Mouse (Mus musculus): ENCODE results near the gene Ptk7. TPM values are rescaled to one million over a fixed set of nuclear protein-coding genes. Genes with fewer than 3 reads are reported as not detected.

Ptk7 gene
- total and polyA plus RNA-seq, 2 experiments from 2014 or later = 17.2 to 57.9 TPM

DNA sequence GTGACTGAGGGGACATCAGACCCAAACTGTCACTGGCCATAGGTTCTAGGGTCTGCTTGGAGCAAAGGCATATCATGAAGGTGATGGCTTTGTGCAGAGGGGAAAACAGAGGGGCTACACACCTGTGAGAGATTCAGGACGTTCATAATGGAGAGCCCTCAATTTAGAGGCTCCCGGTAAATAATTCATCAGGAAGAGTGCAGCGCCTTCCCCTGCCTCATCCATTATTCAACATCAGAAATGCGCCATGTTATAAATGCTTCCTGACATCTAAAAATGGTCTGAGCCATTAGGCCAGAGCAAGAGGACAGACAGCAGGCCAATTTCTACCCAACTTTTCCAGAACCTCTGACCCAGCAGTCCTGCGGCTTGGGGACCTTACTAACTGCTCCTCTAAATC, 24.2 kb downstream of the Ptk7 start:
- Histone ChIP-seq H3K36me3 (replicated peaks; ENCODE audit: control insufficient read depth, insufficient read depth, low read length) (no peaks in the 10 kb centered on the region), H3K27me3 (ENCODE audit: control insufficient read depth, insufficient read depth, low read length) (no peaks in the 10 kb centered on the region), H3K9ac (replicated peaks; ENCODE audit: low read depth, low read length) (no peak overlapping the region), H3K27ac (ENCODE audit: low read depth) (no peak overlapping the region), H3K4me1 (ENCODE audit: control insufficient read depth, insufficient read depth) (0 out of 2 replicates have a peak, but pooled peaks cover 4% of the 10 kb centered on the region), H3K4me2 (ENCODE audit: low read depth, low read length) (no peak overlapping the region), H3K4me3 (ENCODE audit: low read depth, low read length) (no peak overlapping the region), H3K9me3 (replicated peaks; ENCODE audit: control insufficient read depth, low read length) (no peaks in the 10 kb centered on the region)
- DNase-seq (ENCODE audit: low spot score) = no peak
- ATAC-seq (ENCODE audit: insufficient read depth, low read depth) = no peak
- 79% methylated on average over 5 of the region's 5 CpGs for WGBS
- no peak for TF ChIP-seq EP300 (IDR thresholded peaks at IDR 0.05; ENCODE audit: low read depth)
- TF ChIP-seq CTCF (IDR thresholded peaks at IDR 0.05; ENCODE audit: low read depth) = no peak

DNA sequence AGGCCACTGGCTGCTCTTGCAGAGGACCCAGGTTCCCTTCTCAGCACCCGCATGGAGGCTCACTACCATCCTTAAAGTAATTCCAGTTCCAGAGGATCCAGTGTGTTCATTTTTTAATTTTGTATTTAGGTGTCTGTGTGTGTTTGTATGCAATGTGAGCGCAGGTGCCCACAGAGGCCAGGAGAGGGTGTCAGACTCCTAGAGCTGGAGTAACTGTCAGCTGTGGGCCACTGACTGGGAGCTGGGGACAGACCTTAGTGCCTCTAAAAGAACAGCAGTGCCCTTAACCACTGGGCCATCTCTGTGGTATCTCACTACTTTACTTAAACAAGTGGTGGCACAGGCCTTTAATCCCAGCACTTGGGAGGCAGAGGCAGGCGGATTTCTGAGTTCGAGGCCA, 26.1 kb downstream of the Ptk7 start:
- Histone ChIP-seq H3K27ac (ENCODE audit: low read depth) (no peak overlapping the region), H3K27me3 (ENCODE audit: control insufficient read depth, insufficient read depth, low read length) (no peaks in the 10 kb centered on the region), H3K36me3 (replicated peaks; ENCODE audit: control insufficient read depth, insufficient read depth, low read length) (no peaks in the 10 kb centered on the region), H3K4me2 (ENCODE audit: low read depth, low read length) (no peak overlapping the region), H3K9me3 (replicated peaks; ENCODE audit: control insufficient read depth, low read length) (no peaks in the 10 kb centered on the region), H3K4me1 (ENCODE audit: control insufficient read depth, insufficient read depth) (no peaks in the 10 kb centered on the region), H3K4me3 (ENCODE audit: low read depth, low read length) (no peak overlapping the region), H3K9ac (replicated peaks; ENCODE audit: low read depth, low read length) (no peak overlapping the region)
- 96% methylated on average over 4 of the region's 4 CpGs for WGBS
- no peak for DNase-seq (ENCODE audit: low spot score)
- ATAC-seq (ENCODE audit: insufficient read depth, low read depth) = no peak
- TF ChIP-seq CTCF (IDR thresholded peaks at IDR 0.05; ENCODE audit: low read depth) (no peak), EP300 (IDR thresholded peaks at IDR 0.05; ENCODE audit: low read depth) (no peak)

DNA sequence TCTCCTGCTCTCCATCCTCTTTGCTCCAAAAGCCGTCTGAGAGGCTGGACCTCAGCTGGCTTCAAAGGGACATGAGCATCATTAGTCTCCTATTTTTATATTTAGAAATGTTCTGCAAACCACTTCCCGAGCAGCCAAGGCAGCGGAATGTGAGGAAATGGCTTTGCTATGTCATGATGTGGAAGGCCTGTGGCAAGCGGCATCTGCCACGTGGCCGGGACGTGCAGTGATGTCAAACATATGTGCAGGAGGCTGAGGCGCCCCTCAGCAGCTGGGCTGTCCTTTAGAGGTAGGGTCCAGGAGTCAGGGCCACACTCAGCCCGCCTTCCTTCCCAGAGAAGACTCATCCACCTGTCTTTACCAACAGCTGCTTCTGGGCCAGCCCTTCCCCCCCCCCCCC, 27.1 kb downstream of the Ptk7 start:
- H3K4me2 ChIP-seq (ENCODE audit: low read depth, low read length) = no peak overlapping the region

DNA sequence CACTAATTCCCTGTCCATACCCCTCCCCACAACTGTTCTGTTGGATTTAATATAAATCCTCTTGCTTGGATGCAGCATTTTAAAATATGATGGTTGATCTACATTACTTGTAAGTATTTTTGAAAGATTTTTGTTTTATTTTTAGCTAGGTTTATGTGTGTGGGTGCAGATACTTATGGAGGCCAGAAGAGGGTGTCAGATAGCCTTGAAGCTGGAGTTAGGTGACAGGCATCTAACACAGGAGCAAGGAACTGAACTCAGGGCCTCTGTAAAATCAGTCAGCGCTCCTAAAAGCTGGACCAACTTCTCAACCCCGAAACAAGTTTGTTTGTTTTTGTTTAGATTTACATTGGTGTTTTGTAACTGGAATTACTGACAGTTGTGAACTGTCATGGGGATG, 28.7 kb downstream of the Ptk7 start:
- no peaks in the 10 kb centered on the region for H3K36me3 ChIP-seq (replicated peaks; ENCODE audit: control insufficient read depth, insufficient read depth, low read length)
- no peak overlapping the region for H3K4me2 ChIP-seq (ENCODE audit: low read depth, low read length)
- H3K9me3 ChIP-seq (replicated peaks; ENCODE audit: control insufficient read depth, low read length) = no peaks in the 10 kb centered on the region
- no peak for ATAC-seq (ENCODE audit: insufficient read depth, low read depth)
- H3K27ac ChIP-seq (ENCODE audit: low read depth) = no peak overlapping the region
- no peak overlapping the region for H3K4me3 ChIP-seq (ENCODE audit: low read depth, low read length)
- H3K27me3 ChIP-seq (ENCODE audit: control insufficient read depth, insufficient read depth, low read length) = no peaks in the 10 kb centered on the region
- TF ChIP-seq CTCF (IDR thresholded peaks at IDR 0.05; ENCODE audit: low read depth) (no peak), EP300 (IDR thresholded peaks at IDR 0.05; ENCODE audit: low read depth) (no peak)
- DNase-seq (ENCODE audit: low spot score) = no peak
- H3K4me1 ChIP-seq (ENCODE audit: control insufficient read depth, insufficient read depth) = no peaks in the 10 kb centered on the region
- WGBS = 94% methylated on average over 2 of the region's 2 CpGs
- H3K9ac ChIP-seq (replicated peaks; ENCODE audit: low read depth, low read length) = no peak overlapping the region

More for the DNA sequence above, 27.1 kb downstream of the Ptk7 start:
- H3K27me3 ChIP-seq (ENCODE audit: control insufficient read depth, insufficient read depth, low read length) = no peaks in the 10 kb centered on the region
- no peak overlapping the region for H3K4me3 ChIP-seq (ENCODE audit: low read depth, low read length)
- 14% methylated on average over 9 of the region's 9 CpGs for WGBS
- no peak overlapping the region for H3K9ac ChIP-seq (replicated peaks; ENCODE audit: low read depth, low read length)
- H3K36me3 ChIP-seq (replicated peaks; ENCODE audit: control insufficient read depth, insufficient read depth, low read length) = no peaks in the 10 kb centered on the region
- peak; percentile 35 for DNase-seq (ENCODE audit: low spot score)
- no peaks in the 10 kb centered on the region for H3K9me3 ChIP-seq (replicated peaks; ENCODE audit: control insufficient read depth, low read length)
- H3K4me1 ChIP-seq (ENCODE audit: control insufficient read depth, insufficient read depth) = no peaks in the 10 kb centered on the region
- ATAC-seq (ENCODE audit: insufficient read depth, low read depth) = peak; percentile 27; the same call in 1 of the 2 replicates
- H3K27ac ChIP-seq (ENCODE audit: low read depth) = peak overlapping the region; percentile 26; the same call in 1 of the 2 replicates
- TF ChIP-seq EP300 (IDR thresholded peaks at IDR 0.05; ENCODE audit: low read depth) (no peak), CTCF (IDR thresholded peaks at IDR 0.05; ENCODE audit: low read depth) (no peak)

DNA sequence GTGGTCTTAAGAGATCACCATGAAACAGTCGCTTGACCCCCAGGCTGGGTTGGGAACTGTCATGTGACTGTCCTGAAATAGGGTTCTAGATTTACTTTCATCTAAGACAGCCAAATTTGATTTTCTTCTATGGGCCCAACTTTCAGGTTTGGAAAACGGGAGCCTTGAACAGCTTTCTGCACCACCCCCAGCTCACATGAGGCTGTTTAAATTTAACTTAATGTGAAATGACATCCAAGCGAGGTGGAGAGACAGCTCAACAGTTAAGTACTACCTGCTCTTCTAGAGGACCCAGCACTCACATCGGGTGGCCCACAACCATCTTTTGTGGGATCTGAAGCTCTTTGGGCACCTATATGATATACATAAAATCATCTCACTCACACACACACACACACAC, 30.3 kb downstream of the Ptk7 start:
- WGBS = 70% methylated on average over 4 of the region's 4 CpGs

DNA sequence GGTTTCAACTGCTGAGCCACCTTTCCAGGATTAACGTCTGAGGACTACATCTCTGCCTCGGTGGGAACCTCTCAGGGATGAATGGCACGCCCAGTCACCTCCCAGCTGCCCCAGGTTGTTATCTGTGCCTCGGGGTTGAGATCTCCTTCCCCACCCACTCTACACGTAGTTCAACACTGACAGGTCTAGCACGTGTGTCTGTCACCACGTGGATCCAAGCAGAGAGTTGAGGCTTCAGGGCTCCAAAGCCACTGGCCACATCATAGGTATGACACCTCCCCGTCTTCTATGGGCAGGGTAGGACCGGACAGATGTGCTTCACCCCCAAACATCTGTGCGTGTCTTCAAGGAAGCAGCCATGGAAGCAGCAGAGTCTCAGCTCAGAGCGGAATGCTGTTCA, 31.3 kb downstream of the Ptk7 start:
- no peaks in the 10 kb centered on the region for H3K27me3 ChIP-seq (ENCODE audit: control insufficient read depth, insufficient read depth, low read length)
- 0 out of 2 replicates have a peak, but pooled peaks cover 4% of the 10 kb centered on the region for H3K4me1 ChIP-seq (ENCODE audit: control insufficient read depth, insufficient read depth)
- no peak overlapping the region for H3K4me2 ChIP-seq (ENCODE audit: low read depth, low read length)
- H3K27ac ChIP-seq (ENCODE audit: low read depth) = no peak overlapping the region
- DNase-seq (ENCODE audit: low spot score) (no peak), ATAC-seq (ENCODE audit: insufficient read depth, low read depth) (no peak)
- H3K9ac ChIP-seq (replicated peaks; ENCODE audit: low read depth, low read length) = no peak overlapping the region
- TF ChIP-seq EP300 (IDR thresholded peaks at IDR 0.05; ENCODE audit: low read depth) (no peak), CTCF (IDR thresholded peaks at IDR 0.05; ENCODE audit: low read depth) (no peak)
- no peaks in the 10 kb centered on the region for H3K9me3 ChIP-seq (replicated peaks; ENCODE audit: control insufficient read depth, low read length)
- WGBS = 77% methylated on average over 11 of the region's 11 CpGs
- no peak overlapping the region for H3K4me3 ChIP-seq (ENCODE audit: low read depth, low read length)
- H3K36me3 ChIP-seq (replicated peaks; ENCODE audit: control insufficient read depth, insufficient read depth, low read length) = no peaks in the 10 kb centered on the region

More for the DNA sequence above, 30.3 kb downstream of the Ptk7 start:
- no peak overlapping the region for H3K9ac ChIP-seq (replicated peaks; ENCODE audit: low read depth, low read length)
- no peak overlapping the region for H3K4me2 ChIP-seq (ENCODE audit: low read depth, low read length)
- H3K4me1 ChIP-seq (ENCODE audit: control insufficient read depth, insufficient read depth) = no peaks in the 10 kb centered on the region
- no peak for ATAC-seq (ENCODE audit: insufficient read depth, low read depth)
- TF ChIP-seq CTCF (IDR thresholded peaks at IDR 0.05; ENCODE audit: low read depth) (no peak), EP300 (IDR thresholded peaks at IDR 0.05; ENCODE audit: low read depth) (no peak)
- no peaks in the 10 kb centered on the region for H3K36me3 ChIP-seq (replicated peaks; ENCODE audit: control insufficient read depth, insufficient read depth, low read length)
- H3K27me3 ChIP-seq (ENCODE audit: control insufficient read depth, insufficient read depth, low read length) = no peaks in the 10 kb centered on the region
- H3K9me3 ChIP-seq (replicated peaks; ENCODE audit: control insufficient read depth, low read length) = no peaks in the 10 kb centered on the region
- no peak for DNase-seq (ENCODE audit: low spot score)
- no peak overlapping the region for H3K4me3 ChIP-seq (ENCODE audit: low read depth, low read length)
- no peak overlapping the region for H3K27ac ChIP-seq (ENCODE audit: low read depth)

Data from heart, postnatal 0 days (tissue).